Mouse (Mus musculus) liver, embryonic 14.5 days (tissue): ENCODE data around the gene Inpp5k. TPM values are rescaled to one million over a fixed set of nuclear protein-coding genes. Genes with fewer than 3 reads are reported as not detected.

ENCODE experiments used
- ATAC-seq: fragments of 200-750 bp; cut with Nextera tagmentation; 2 replicates; pipeline ENCODE4 v1.8.0; 2017; ENCODE audit warnings: moderate number of reproducible peaks, mild to moderate bottlenecking, moderate library complexity; ENCODE audit not compliant: insufficient read depth
- DNase-seq, 3 experiments: peaks; one replicate each; pipeline ENCODE4 v3.0.0-alpha.2; 2012 to 2013; ENCODE audit warnings: low read depth in 3 of 3, low spot score in 3 of 3
- H3K27ac ChIP-seq: fragments of 300-500 bp; sonication (generic); 2 replicates; pipeline ENCODE4 v1.5.1; 2014; ENCODE audit warnings: moderate library complexity, mild to moderate bottlenecking, control low read depth, inconsistent platforms
- H3K27me3 ChIP-seq: fragments of 300-500 bp; sonication (generic); 2 replicates; pipeline ENCODE4 v1.6.1; 2014; ENCODE audit warnings: mild to moderate bottlenecking, low read length, moderate library complexity; ENCODE audit not compliant: control insufficient read depth, insufficient read depth
- H3K36me3 ChIP-seq: fragments of 300-500 bp; sonication (generic); replicated peaks from 2 replicates; pipeline ENCODE4 v1.6.1; 2014; ENCODE audit warnings: low read depth; ENCODE audit not compliant: control insufficient read depth, insufficient read depth
- H3K4me1 ChIP-seq, 2 experiments: fragments of 200-500 bp in 1 of 2; fragments of 300-500 bp in 1 of 2; sonication (generic) in 1 of 2; replicated peaks; 2 replicates each; pipeline ENCODE4 v1.6.1; 2012 to 2014; ENCODE audit warnings: antibody characterized with exemption in 1 of 2, inconsistent platforms in 1 of 2, low read length in 1 of 2; ENCODE audit not compliant: control insufficient read depth in 2 of 2, insufficient read depth in 2 of 2
- H3K4me2 ChIP-seq: fragments of 300-500 bp; sonication (generic); 2 replicates; pipeline ENCODE4 v1.6.1; 2014; ENCODE audit warnings: low read depth, mild to moderate bottlenecking, control low read depth, moderate library complexity
- H3K4me3 ChIP-seq, 2 experiments: fragments of 200-500 bp in 1 of 2; fragments of 300-500 bp in 1 of 2; sonication (generic) in 1 of 2; 2 replicates each; pipeline ENCODE4 v1.5.1; 2012 to 2014; ENCODE audit warnings: low read depth in 2 of 2, low read length in 2 of 2, mild to moderate bottlenecking in 2 of 2, control low read depth in 1 of 2, inconsistent platforms in 1 of 2, moderate library complexity in 1 of 2; ENCODE audit not compliant: insufficient read depth in 1 of 2
- H3K9ac ChIP-seq: fragments of 300-500 bp; sonication (generic); replicated peaks from 2 replicates; pipeline ENCODE4 v1.6.1; 2014; ENCODE audit warnings: mild to moderate bottlenecking, control low read depth, moderate library complexity
- H3K9me3 ChIP-seq: fragments of 300-500 bp; sonication (generic); 2 replicates; pipeline ENCODE4 v1.6.1; 2016; ENCODE audit warnings: low read length, mixed read lengths; ENCODE audit not compliant: control insufficient read depth
- CTCF ChIP-seq: IDR thresholded peaks from 2 replicates; pipeline ENCODE4 v1.5.1; 2016; ENCODE audit warnings: antibody characterized with exemption, low read depth, control low read depth
- EP300 ChIP-seq: IDR thresholded peaks from 2 replicates; pipeline ENCODE4 v1.6.1; 2016; ENCODE audit warnings: antibody characterized with exemption, low read depth
- WGBS: fragments of 180-500 bp; shearing (Covaris S2); extraction: QIAGEN DNeasy Blood & Tissue Kit; methylation state at CpG from one replicate; pipeline ENCODE4 v1.1.7; 2014; ENCODE audit not compliant: insufficient replicate concordance; 5-methylcytosine and 5-hydroxymethylcytosine counted together
- polyA plus RNA-seq, 2 experiments: library from polyadenylated mRNA; depleted of rRNA in 1 of 2; stranded (reverse) in 1 of 2; unstranded in 1 of 2; fragments of >200 nt; fragmentation: Nextera tagmentation in 1 of 2; extraction: Ambion mirVana in 1 of 2; gene quantifications; 2 replicates each; pipeline versions ENCODE4 v1.2.1 to v1.2.3; 2012 to 2014

The Inpp5k gene
- polyA plus RNA-seq, 2 experiments: 13.0 to 16.3 TPM

- DNase-seq (no peak), ATAC-seq (no peak)
- Histone ChIP-seq H3K27ac (no peak overlapping the region), H3K27me3 (no peaks in the 10 kb centered on the region), H3K4me3 (no peak overlapping the region), H3K9me3 (no peaks in the 10 kb centered on the region), H3K4me1 (peaks cover 8 to 10% of the 10 kb centered on the region in 2 experiments), H3K36me3 (peaks cover 11% of the 10 kb centered on the region; the same call in 1 of the 2 replicates), H3K9ac (no peak overlapping the region), H3K4me2 (no peak overlapping the region)
- TF ChIP-seq CTCF: no peak
- no peak for TF ChIP-seq EP300
- WGBS: 86% methylated on average over 12 of the region's 12 CpGs
Observed at GRCm38 (mm10) chr11:75660081-75660590, 29.3 kb downstream of the Inpp5k start.

- WGBS: 83% methylated on average over 21 of the region's 21 CpGs
- no peak for TF ChIP-seq EP300
- TF ChIP-seq CTCF: no peak
- Histone ChIP-seq H3K27me3 (no peaks in the 10 kb centered on the region), H3K4me3 (no peak overlapping the region), H3K36me3 (peaks cover 21% of the 10 kb centered on the region; the same call in 1 of the 2 replicates), H3K9me3 (no peaks in the 10 kb centered on the region), H3K4me2 (no peak overlapping the region), H3K27ac (no peak overlapping the region), H3K9ac (no peak overlapping the region), H3K4me1 (peaks cover 4% of the 10 kb centered on the region in 2 experiments; a peak in 3 of 4 replicates)
- ATAC-seq (no peak), DNase-seq (no peak)
Observed at GRCm38 (mm10) chr11:75660941-75661800, 30.4 kb downstream of the Inpp5k start.

- H3K4me3 ChIP-seq: no peak overlapping the region
- no peaks in the 10 kb centered on the region for H3K4me1 ChIP-seq
- no peak for TF ChIP-seq EP300
- TF ChIP-seq CTCF: no peak
- no peaks in the 10 kb centered on the region for H3K9me3 ChIP-seq
- WGBS: 85% methylated on average over 7 of the region's 7 CpGs
- H3K36me3 ChIP-seq: peaks cover 23% of the 10 kb centered on the region; the same call in 1 of the 2 replicates
- H3K4me2 ChIP-seq: no peak overlapping the region
- H3K9ac ChIP-seq: no peak overlapping the region
- H3K27me3 ChIP-seq: no peaks in the 10 kb centered on the region
- no peak overlapping the region for H3K27ac ChIP-seq
- no peak for DNase-seq
- no peak for ATAC-seq
Observed at GRCm38 (mm10) chr11:75662131-75662530, 31.3 kb downstream of the Inpp5k start.

- no peaks in the 10 kb centered on the region for H3K4me1 ChIP-seq
- no peaks in the 10 kb centered on the region for H3K9me3 ChIP-seq
- DNase-seq (no peak), ATAC-seq (no peak)
- H3K36me3 ChIP-seq: peaks cover 37% of the 10 kb centered on the region
- WGBS: 89% methylated on average over 6 of the region's 6 CpGs
- no peak for TF ChIP-seq EP300
- TF ChIP-seq CTCF: no peak
- no peak overlapping the region for H3K9ac ChIP-seq
- H3K27ac ChIP-seq: no peak overlapping the region
- no peaks in the 10 kb centered on the region for H3K27me3 ChIP-seq
- H3K4me3 ChIP-seq: no peak overlapping the region
- H3K4me2 ChIP-seq: no peak overlapping the region
Observed at GRCm38 (mm10) chr11:75666296-75666695, 35.5 kb downstream of the Inpp5k start.

- TF ChIP-seq CTCF: no peak
- no peak for TF ChIP-seq EP300
- H3K36me3 ChIP-seq: peaks cover 33% of the 10 kb centered on the region
- H3K4me1 ChIP-seq: no peaks in the 10 kb centered on the region
- no peaks in the 10 kb centered on the region for H3K9me3 ChIP-seq
- H3K27me3 ChIP-seq: no peaks in the 10 kb centered on the region
- DNase-seq (no peak), ATAC-seq (no peak)
- WGBS: 55% methylated on average over 3 of the region's 3 CpGs
- no peak overlapping the region for H3K4me2 ChIP-seq
- no peak overlapping the region for H3K4me3 ChIP-seq
- no peak overlapping the region for H3K27ac ChIP-seq
- no peak overlapping the region for H3K9ac ChIP-seq
Observed at GRCm38 (mm10) chr11:75668621-75669020, 37.8 kb downstream of the Inpp5k start.
